Mouse (Mus musculus): ENCODE results near the gene Gm3625. TPM values are rescaled to one million over a fixed set of nuclear protein-coding genes. Genes with fewer than 3 reads are reported as not detected.

Gene Gm3625
- not detected in 2 replicates for polyA plus RNA-seq (2012; rRNA removed)

DNA sequence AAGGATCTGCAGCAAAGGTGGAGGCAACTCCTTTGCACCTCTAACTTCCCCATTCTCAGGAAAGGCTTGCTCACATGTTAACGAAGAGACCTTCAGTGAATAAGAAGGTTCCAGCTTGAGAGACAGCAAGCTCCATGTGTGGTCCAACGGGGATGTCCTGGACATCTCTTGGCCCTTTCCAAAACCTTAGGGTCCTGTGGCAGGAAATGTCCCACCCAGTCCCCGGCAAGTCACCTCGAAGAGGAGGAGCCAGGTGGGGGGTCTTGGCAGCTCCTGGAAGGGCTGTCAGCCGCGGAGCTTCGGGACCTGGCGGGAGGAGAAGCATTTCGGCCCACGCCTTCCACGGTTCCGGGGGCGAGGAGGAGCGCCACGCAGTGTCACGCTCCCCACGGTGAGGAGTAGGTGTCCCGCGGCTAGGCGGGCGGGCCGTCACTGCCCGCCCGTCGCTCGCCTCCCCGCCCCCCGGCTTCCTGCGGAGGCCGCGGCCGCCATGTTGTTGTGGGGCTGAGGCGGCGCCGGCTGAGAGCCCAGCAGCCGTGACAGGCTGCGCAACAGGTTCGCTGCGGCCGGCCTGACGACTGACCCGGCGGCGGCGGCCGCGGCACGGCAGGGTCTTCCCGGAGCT lies at the start of gene Gm3625, which contains the start of gene Itsn2:
TSS of gene Gm3625 (minus strand) at position 387 of the 625 bp plus-strand sequence.
TSS of gene Itsn2 (plus strand) at position 98 of the 625 bp plus-strand sequence.
- Histone ChIP-seq H3K4me1 (ENCODE audit: control insufficient read depth, insufficient read depth, low read length) (peaks cover 9% of the 10 kb centered on the region), H3K27ac (ENCODE audit: insufficient read depth, low read length) (peak within 1 kb of the TSS; percentile 91), H3K4me3 (ENCODE audit: insufficient read depth, low read length) (peak within 1 kb of the TSS; percentile 59)
- no peak for TF ChIP-seq POLR2A (IDR thresholded peaks at IDR 0.05; ENCODE audit: extremely low read depth, insufficient read depth, low read length)
- TF ChIP-seq CTCF (IDR thresholded peaks at IDR 0.05; ENCODE audit: extremely low read depth, insufficient read depth, low read length): no peak

GRCm38 (mm10) chr12:4640737-4641136 lies 48.0 kb upstream of the Gm3625 start:
- Histone ChIP-seq H3K4me1 (ENCODE audit: control insufficient read depth, insufficient read depth, low read length) (no peaks in the 10 kb centered on the region), H3K27ac (ENCODE audit: insufficient read depth, low read length) (no peak overlapping the region), H3K4me3 (ENCODE audit: insufficient read depth, low read length) (no peak overlapping the region)
- TF ChIP-seq POLR2A (IDR thresholded peaks at IDR 0.05; ENCODE audit: extremely low read depth, insufficient read depth, low read length): no peak
- no peak for TF ChIP-seq CTCF (IDR thresholded peaks at IDR 0.05; ENCODE audit: extremely low read depth, insufficient read depth, low read length)

DNA sequence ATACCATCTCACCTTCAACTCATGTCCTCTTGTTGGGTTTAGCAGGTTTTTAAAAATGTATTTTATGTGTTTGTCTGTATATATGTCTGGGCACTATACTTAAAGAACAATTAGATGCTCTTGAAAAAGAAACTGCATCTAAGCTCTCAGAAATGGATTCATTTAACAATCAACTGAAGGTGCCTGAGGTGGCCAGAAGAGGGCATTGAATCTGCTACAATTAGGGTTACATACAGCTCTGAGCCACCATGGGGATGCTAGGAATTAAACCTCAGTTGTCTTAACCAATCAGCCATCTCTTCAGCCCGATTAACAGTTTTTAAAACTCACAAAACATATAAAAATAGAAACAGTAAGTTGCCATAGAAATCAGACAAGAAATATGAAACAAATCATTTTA lies 45.7 kb upstream of the Gm3625 start:
- H3K4me3 ChIP-seq (ENCODE audit: insufficient read depth, low read length): no peak overlapping the region
- H3K27ac ChIP-seq (ENCODE audit: insufficient read depth, low read length): no peak overlapping the region
- H3K4me1 ChIP-seq (ENCODE audit: control insufficient read depth, insufficient read depth, low read length): no peaks in the 10 kb centered on the region
- no peak for TF ChIP-seq CTCF (IDR thresholded peaks at IDR 0.05; ENCODE audit: extremely low read depth, insufficient read depth, low read length)
- no peak for TF ChIP-seq POLR2A (IDR thresholded peaks at IDR 0.05; ENCODE audit: extremely low read depth, insufficient read depth, low read length)

DNA sequence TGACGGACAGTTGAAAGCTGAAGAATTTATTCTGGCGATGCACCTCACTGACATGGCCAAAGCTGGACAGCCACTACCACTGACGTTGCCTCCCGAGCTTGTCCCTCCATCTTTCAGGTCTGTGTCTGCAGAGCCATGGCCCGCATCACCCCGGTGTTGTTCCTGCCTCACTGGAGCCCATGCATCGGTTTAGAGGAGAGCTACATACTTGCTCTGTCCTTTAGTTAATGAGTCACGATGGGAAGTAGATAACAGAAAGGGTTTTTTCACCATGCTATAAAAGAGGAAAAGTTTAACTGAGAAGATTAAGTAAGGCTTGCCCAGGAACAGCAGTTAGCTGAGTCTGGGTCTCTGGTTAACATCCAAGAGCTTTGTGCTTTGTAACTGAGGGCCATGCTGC lies 40.2 kb upstream of the Gm3625 start:
- no peak overlapping the region for H3K27ac ChIP-seq (ENCODE audit: insufficient read depth, low read length)
- no peaks in the 10 kb centered on the region for H3K4me1 ChIP-seq (ENCODE audit: control insufficient read depth, insufficient read depth, low read length)
- no peak overlapping the region for H3K4me3 ChIP-seq (ENCODE audit: insufficient read depth, low read length)
- TF ChIP-seq CTCF (IDR thresholded peaks at IDR 0.05; ENCODE audit: extremely low read depth, insufficient read depth, low read length): no peak
- TF ChIP-seq POLR2A (IDR thresholded peaks at IDR 0.05; ENCODE audit: extremely low read depth, insufficient read depth, low read length): no peak

DNA sequence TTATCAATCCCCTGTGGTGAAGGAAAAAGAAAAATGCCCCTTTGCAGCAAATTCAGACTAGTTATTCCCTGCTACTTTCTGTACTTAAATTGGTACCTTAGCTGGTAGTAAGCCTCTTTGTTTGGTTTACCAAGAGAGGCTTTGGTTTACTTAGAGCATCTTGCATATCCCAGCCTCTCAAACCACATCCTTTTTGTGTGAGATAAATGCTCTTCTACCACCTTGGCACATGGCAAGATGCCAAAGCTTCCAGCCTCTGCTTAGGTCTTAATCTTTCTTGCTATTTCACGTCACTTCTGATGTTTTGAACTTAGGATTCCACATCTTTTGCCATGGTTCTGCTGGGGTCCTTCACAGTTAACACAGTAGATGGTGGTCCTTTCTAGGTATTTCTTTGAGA lies 31.5 kb upstream of the Gm3625 start:
- no peaks in the 10 kb centered on the region for H3K4me1 ChIP-seq (ENCODE audit: control insufficient read depth, insufficient read depth, low read length)
- H3K27ac ChIP-seq (ENCODE audit: insufficient read depth, low read length): no peak overlapping the region
- TF ChIP-seq CTCF (IDR thresholded peaks at IDR 0.05; ENCODE audit: extremely low read depth, insufficient read depth, low read length) (no peak), POLR2A (IDR thresholded peaks at IDR 0.05; ENCODE audit: extremely low read depth, insufficient read depth, low read length) (no peak)
- H3K4me3 ChIP-seq (ENCODE audit: insufficient read depth, low read length): no peak overlapping the region

- H3K27ac ChIP-seq (ENCODE audit: insufficient read depth, low read length): no peak overlapping the region
- peaks cover 3% of the 10 kb centered on the region; the same call in 1 of the 2 replicates for H3K4me1 ChIP-seq (ENCODE audit: control insufficient read depth, insufficient read depth, low read length)
- TF ChIP-seq POLR2A (IDR thresholded peaks at IDR 0.05; ENCODE audit: extremely low read depth, insufficient read depth, low read length) (no peak), CTCF (IDR thresholded peaks at IDR 0.05; ENCODE audit: extremely low read depth, insufficient read depth, low read length) (no peak)
- H3K4me3 ChIP-seq (ENCODE audit: insufficient read depth, low read length): no peak overlapping the region
Measured at GRCm38 (mm10) chr12:4614722-4615121, 22.0 kb upstream of the Gm3625 start.

GRCm38 (mm10) chr12:4606625-4607024 lies 13.9 kb upstream of the Gm3625 start:
- Histone ChIP-seq H3K4me1 (ENCODE audit: control insufficient read depth, insufficient read depth, low read length) (no peaks in the 10 kb centered on the region; the same call in 1 of the 2 replicates), H3K4me3 (ENCODE audit: insufficient read depth, low read length) (no peak overlapping the region), H3K27ac (ENCODE audit: insufficient read depth, low read length) (no peak overlapping the region)
- TF ChIP-seq CTCF (IDR thresholded peaks at IDR 0.05; ENCODE audit: extremely low read depth, insufficient read depth, low read length): no peak
- no peak for TF ChIP-seq POLR2A (IDR thresholded peaks at IDR 0.05; ENCODE audit: extremely low read depth, insufficient read depth, low read length)

GRCm38 (mm10) chr12:4599713-4600112 lies 7.0 kb upstream of the Gm3625 start:
- Histone ChIP-seq H3K4me1 (ENCODE audit: control insufficient read depth, insufficient read depth, low read length) (peaks cover 7% of the 10 kb centered on the region), H3K27ac (ENCODE audit: insufficient read depth, low read length) (no peak overlapping the region), H3K4me3 (ENCODE audit: insufficient read depth, low read length) (no peak overlapping the region)
- TF ChIP-seq CTCF (IDR thresholded peaks at IDR 0.05; ENCODE audit: extremely low read depth, insufficient read depth, low read length) (no peak), POLR2A (IDR thresholded peaks at IDR 0.05; ENCODE audit: extremely low read depth, insufficient read depth, low read length) (no peak)

DNA sequence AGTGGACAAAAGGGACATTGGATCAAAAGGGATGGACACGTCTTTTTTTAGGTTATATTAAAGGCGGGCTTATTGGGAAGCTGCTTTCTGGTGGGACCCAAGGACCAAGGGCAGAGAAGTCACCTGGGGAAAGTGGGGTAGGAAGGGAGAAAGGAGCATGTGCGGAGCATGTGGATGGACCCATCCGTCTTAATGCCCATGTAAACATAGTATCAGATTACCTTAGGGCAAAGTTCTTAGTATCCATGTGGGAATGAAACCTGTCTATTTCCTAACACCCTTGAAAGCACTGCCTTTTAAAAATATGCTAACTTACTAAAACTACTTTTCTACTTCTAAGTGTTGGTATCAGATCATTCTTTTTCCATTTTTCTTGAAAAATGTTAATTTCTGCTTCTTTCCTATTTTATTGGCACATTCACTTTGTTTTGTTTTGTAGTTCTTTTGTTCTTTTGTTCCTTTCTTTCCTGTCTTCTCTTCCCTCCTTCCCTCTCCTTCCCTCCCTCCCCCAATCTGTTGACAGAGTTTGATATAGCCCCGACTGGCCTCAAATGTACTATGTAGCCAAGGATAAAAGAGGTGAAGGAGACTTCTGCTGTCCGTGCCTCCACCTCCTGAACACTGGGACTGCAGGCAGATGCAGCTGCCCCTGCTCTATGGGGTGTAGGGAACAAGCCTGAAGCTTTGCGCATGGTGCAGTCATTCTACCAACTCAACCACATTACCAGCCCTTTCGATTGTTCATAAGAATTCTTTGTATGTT lies 6.1 kb upstream of the Gm3625 start:
- no peak overlapping the region for H3K4me3 ChIP-seq (ENCODE audit: insufficient read depth, low read length)
- TF ChIP-seq POLR2A (IDR thresholded peaks at IDR 0.05; ENCODE audit: extremely low read depth, insufficient read depth, low read length): no peak
- no peak for TF ChIP-seq CTCF (IDR thresholded peaks at IDR 0.05; ENCODE audit: extremely low read depth, insufficient read depth, low read length)
- peaks cover 9% of the 10 kb centered on the region for H3K4me1 ChIP-seq (ENCODE audit: control insufficient read depth, insufficient read depth, low read length)
- no peak overlapping the region for H3K27ac ChIP-seq (ENCODE audit: insufficient read depth, low read length)

- H3K4me1 ChIP-seq (ENCODE audit: control insufficient read depth, insufficient read depth, low read length): peaks cover 9% of the 10 kb centered on the region
- H3K4me3 ChIP-seq (ENCODE audit: insufficient read depth, low read length): no peak overlapping the region
- no peak for TF ChIP-seq CTCF (IDR thresholded peaks at IDR 0.05; ENCODE audit: extremely low read depth, insufficient read depth, low read length)
- TF ChIP-seq POLR2A (IDR thresholded peaks at IDR 0.05; ENCODE audit: extremely low read depth, insufficient read depth, low read length): no peak
- H3K27ac ChIP-seq (ENCODE audit: insufficient read depth, low read length): no peak overlapping the region
Measured at GRCm38 (mm10) chr12:4595055-4595454, 2.3 kb upstream of the Gm3625 start.

Data from cortical plate, adult 2 months (tissue).